Mouse (Mus musculus): ENCODE results near the gene Oas3.

Gene Oas3

DNA sequence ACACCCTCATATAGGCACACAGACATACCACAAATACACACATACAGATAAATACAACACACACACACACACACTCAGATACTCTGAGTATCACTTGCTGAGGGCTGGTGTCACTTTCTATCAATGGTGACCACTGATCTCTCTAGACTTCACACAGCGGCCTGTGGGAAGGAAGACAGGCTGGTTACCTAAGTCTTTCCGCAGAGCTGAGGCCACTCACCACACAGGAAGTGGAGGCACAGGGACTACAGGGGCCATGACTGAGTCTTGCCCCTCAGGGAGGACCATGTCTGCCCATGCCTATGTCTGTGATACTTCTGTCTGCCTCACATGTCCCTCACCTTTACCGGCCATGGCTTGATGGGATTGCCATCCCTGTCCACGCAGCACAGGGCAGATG, 23.2 kb downstream of the Oas3 start:
- in situ Hi-C loops (cut with MboI, MseI): no loop called here

DNA sequence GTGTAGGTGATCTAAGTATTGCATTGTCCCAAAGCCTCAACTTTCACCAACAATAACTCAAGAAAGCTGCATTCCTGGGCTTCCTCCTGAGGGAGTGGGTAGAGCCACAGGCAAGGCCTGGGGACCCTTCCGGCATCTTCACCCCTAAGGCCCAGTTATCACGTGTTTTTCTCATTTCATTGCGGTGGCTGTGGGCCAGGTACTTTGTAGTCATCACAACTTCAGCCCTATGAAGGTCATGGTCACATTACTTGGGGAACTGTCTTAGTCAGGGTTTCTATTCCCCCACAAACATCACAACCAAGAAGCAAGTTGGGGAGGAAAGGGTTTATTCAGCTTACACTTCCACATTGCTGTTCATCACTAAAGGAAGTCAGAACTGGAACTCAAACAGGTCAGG, 24.7 kb downstream of the Oas3 start:
- in situ Hi-C loops (cut with MboI, MseI): no loop called here

DNA sequence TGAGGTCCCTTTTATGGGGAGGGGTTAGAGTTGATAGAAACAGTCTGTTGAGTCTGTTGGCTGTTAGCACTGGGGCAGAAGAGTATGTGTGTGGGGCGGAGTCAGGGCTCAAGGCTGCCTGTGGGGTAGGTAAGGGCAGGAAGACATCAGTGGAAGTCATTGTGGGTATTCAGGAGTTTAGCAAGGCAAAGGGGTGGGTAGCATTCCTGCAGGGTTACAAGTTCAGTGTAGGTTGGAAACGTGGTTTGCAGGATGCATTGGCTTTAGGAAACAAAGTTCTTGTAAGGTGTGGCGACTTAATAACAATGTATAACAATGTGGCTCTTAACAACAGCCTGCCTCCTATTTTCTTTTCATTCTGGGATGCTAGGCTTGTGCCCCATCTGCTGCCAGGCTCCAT, 26.3 kb downstream of the Oas3 start:
- in situ Hi-C loops (cut with MboI, MseI): no loop called here

DNA sequence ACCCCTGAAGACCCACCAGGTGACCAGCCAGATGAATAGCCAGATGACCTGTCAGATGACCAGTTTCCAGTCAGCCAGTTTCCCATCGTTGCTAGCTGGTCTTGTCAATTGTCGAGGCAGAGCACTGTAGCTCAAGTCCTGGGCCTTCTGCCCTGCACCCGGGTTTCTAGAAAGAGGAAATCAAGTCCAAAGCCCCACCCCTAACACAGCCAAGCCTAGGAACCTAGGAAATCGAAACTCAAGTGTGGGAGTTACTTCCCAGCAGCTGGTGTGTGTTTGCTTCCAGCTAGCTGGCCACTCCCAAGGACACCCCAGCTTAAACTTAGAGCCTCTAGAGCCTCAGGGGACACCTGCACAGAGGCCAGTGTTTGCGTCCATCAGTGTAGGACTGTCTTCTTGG, 27.8 kb downstream of the Oas3 start, which contains the start of gene Oas2:
Gene Oas2 (minus strand): TSS at position 166 of the 400 bp plus-strand sequence.
- in situ Hi-C loops (cut with MboI, MseI): no loop called here

DNA sequence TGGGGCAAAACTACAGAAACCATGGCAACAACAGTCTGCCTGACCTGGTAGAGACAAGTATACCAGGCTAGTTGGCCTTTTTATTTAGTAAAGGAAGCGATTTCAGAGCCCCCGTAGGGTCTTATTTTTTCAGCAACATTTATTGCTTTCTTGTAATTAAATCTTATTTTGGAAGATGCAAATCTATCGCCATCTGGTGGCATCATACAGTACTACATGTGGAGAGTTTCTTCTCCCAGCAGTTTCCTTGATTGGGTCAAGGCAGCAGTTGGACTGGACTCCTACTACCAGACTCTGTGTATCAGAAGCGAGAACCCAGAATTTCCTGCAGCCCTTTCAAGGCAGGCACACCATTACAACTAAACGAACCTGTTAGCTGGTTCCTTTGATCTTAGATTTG, 31.0 kb downstream of the Oas3 start:
- in situ Hi-C loops (cut with MboI, MseI): no loop called here

DNA sequence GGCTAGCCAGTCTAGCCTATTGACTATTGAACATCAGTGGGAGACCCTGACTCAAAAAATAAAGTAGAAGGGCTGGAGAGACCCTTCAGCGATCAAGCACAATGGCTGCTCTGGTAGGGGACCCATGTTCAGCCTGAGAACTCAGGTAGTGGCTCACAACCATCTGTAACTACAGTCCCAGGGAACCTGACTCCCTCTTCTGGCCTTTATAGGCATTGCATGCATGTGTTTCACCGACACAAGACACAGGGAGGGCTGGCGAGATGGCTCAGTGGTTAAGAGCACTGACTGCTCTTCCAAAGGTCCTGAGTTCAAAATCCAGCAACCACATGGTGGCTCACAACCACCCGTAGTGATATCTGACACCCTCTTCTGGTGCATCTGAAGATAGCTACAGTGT, 35.3 kb downstream of the Oas3 start:
- in situ Hi-C loops (cut with MboI, MseI): no loop called here

DNA sequence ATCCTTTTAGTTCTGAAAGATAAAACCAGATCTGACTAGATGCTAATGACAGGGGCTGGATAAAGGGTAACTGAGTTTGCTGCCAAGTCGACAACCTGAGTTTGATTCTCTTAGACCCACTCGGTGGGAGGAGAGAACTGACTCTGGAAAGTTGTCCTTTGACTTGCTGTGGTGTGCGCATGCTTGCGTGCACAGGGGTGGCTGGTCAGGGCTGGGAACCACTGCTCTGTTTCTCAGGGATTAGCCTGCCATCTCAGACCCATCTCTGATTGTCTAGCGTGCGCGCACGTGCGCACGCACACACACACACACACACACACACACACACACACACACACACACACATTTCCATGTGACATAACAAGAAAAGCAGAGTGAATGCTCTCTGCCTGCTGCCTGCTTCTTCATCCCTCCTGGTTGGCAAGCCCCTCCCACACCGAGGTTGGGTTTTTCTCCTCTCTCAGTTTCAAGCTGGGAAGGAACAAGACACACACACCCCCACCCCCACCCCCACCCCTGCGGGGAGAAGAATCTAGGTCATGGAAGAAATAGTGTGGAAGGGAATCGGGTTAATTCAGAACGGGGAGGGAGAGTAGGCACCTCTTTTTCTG, 43.0 kb downstream of the Oas3 start:
- in situ Hi-C loops (cut with MboI, MseI): no loop called here

DNA sequence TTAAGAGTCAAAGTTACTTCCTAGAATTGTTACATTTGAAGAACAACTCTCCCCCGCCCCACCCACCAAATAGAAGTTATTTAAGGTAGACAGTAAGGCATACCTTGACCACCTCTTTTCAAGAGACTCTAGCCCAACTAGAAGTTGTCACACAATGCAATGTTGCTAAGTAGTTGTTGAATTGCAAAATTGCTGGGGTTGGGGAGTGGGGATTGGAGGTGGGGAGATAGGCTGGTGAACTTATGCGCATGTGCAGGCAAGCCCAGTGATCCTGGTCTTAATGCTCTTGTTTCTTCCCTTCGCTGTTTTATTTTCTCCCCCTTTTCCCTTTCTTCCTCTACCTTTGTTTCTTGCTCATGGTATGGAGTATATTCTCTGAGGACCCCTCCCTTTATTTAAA, 43.8 kb downstream of the Oas3 start:
- in situ Hi-C loops (cut with MboI, MseI): no loop called here

DNA sequence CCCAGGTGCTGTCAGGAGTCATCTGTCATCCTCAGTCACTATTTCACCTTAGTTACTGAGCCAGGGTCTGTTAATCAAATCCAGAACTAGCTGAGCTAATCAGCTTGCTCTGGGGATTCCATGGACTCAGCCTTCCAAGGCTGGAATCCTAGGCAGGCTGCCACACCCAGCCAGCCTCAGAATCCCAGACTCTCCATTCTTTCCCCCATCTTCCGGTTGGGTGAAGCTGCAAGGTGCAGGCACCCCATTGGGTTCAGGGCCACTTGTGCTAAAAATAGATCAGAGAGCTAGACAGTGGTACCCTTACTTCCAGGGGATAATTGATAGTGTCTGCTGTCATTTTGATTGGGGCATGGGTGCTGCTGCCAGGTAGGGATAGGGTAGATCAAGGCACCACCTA, 44.7 kb downstream of the Oas3 start:
- in situ Hi-C loops (cut with MboI, MseI): no loop called here

DNA sequence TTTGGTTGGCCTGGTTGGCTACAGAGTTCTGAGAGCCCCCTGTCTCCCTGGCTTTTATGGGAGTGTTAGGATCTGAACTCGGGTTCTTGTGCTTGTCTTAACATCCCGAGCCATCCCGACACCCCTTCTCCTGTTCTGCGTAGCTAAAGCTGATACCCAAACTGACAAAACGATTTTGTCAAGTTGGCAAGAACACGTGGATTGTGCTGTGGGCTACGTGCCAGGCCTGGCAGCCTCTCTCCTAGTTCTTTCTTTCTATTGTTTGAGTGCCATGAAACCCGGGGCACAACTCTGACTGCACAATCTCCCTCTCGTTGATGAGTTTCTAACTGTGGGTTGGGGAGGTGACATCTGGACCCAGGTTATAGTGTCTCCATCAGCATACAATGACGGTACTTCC, 48.1 kb downstream of the Oas3 start:
- in situ Hi-C loops (cut with MboI, MseI): no loop called here

DNA sequence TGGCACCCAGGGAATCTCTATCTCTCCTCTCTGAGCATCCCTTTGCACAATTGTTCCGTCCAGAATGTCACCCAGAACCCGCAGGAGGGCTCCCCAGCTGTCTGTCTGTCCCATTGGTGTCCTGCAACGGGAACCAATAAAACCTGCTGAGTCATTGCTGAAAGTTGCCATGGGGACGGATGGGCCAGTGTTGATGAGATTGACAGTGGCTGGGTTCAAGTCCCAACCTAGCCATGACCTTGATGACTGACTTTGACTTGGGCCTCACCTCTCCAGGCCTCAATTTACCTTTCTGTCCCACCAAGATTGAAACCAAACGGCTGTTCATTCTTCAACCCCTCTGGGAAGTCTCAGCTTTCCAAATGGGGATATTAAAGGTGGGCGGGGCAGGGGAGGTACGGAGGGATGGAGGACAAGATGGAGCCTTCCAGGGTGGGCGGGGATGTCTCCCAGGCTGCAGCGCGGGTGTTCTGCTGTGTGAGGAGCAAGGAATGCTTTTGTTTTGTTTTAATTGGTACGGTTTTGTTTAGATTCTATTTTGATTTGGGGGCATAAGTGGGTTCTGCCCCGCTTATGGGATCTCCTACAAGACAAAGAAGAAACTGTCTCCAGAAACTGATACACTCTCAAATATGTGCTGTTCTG, 51.5 kb downstream of the Oas3 start:
- in situ Hi-C loops (cut with MboI, MseI): no loop called here

DNA sequence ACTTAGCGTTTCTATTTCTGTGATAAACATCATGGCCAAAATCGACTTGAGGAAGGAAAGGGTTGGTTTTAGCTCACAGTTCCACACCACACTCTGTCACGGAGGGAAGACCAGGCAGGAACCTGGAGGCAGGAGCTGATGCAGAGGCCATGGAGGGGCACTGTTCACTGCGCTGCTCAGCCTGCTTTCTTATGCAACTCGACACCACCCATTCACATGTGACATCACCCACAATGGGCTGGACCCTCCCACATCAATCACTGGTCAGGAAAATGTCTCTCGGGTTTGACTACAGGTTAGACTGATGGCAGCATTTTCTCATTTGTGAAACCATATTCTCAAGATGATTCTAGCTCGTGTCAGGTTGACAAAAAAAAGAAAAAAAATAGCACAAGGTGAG, 56.5 kb downstream of the Oas3 start:
- in situ Hi-C loops (cut with MboI, MseI): no loop called here

DNA sequence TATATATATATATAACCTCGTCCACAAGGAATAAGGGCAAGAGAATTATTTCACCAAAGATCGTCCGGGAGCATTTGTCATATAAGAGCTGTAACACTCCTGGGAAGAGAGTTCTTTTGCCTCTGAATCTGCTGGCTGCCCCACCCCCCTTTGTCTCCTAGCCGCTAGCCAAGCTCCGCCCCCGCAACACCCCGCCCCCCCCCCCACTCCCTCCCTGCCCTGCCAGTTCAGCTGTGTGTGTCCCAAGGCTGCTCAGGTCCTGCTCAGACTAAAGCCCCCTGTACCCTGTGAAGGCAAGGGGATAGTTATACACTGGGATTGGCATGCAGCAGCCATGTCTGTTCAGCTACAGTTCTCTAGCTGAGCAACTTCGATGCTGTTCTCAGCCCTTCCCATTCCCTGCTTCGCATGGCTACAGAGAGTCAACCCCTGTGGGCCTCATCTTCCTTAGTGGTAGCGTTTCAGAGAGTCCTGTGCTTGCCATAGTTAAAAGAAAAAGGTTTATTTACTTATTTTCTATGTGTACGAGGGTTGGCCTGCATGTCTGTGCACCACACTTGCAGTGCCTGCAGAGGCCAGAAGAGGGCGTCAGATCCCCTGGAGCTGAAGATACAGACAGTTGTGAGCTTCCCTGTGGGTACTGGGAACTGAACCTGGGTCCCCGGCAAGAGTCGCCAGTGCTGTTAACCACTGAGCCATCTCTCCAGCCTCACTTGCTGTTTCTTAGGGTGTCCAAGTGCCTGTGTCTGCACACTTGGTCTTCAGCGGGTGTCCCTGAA, 58.7 kb downstream of the Oas3 start:
- in situ Hi-C loops (cut with MboI, MseI): no loop called here

DNA sequence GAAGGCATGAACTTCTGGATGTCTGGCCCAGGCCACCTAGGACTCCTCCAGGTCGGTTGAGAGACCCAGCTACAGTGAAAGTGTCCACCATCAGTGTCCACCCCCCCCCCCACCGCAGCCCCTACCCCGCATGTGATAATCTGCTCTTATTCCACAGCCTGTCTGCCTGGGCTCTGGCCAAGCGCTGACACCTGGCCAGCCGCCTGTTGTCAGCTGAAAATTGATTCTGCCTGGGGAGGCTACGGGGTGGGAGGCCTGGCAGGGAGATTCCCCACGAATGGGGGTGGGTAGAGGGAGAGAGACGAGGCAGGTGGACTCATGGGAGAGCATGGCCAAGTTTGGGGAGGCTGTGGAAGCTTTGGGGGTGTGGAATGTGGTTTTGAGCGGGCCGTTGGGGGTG, 60.3 kb downstream of the Oas3 start:
- in situ Hi-C loops (cut with MboI, MseI): no loop called here

DNA sequence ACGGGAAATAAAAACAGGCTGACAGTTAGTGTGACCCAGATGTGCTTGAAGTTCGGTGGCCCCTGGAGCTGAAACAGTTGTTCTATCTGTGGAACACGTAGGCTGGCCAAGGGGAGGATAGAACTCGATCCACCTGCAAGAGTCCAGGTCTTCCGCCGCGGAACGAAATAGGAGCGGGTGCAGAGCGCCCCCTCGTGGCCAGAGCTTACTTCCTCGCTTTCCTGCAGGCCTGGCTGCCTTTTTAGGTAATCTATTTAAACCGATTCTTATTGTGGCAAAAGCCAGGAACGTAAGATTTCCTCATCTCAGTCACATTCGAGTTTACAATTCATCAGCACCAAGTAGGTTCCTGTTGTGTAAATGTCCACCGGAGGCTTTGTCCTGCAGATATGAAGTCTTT, 63.1 kb downstream of the Oas3 start:
- in situ Hi-C loops (cut with MboI, MseI): loop anchor here (5.0 kb wide), 2 partner anchors 37 to 92 kb away; no protein-coding TSS in a partner anchor

DNA sequence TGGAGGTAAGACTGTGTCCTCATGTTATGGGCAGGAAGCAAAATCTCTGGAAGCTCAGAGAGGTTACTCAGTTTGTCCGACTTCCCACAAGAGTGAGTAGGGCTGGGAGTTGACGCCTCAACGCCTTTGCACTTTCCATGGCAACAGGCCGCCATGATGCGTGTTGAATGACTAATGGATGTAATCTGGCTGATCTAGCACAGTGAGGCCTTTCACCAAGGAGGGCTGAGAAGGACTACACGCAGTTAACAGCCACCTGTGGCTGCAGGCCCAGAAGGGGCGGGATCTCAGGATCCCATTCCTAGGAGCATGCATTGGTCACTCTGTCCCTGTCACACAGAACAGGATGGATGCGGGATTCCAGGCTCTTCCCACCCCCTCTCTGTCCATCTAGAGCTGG, 64.7 kb downstream of the Oas3 start:
- in situ Hi-C loops (cut with MboI, MseI): loop anchor here (5.0 kb wide), 2 partner anchors 35 to 90 kb away; no protein-coding TSS in a partner anchor

DNA sequence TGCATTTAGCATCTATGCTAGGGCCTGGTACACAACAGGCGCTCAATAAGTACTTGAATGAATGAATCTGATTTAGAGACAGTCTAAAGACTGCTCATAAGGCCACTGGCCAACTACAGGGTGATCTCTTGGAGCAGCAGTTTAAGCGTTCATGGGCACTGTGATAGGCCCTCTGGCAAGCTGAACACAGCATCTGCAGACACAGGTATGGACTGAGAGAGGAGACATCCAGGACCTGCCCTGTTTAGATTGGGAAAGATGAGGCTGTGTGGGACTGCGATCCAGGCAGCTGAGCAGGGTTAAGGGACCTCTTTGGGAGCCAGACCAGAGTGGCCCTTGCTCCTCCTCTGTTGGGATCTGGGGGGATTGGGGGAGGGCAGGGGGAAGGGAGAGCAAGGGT, 65.6 kb downstream of the Oas3 start, which contains the start of gene Dtx1:
Gene Dtx1 (minus strand): TSS at position 101 of the 400 bp plus-strand sequence.
- in situ Hi-C loops (cut with MboI, MseI): loop anchor here (5.0 kb wide), 2 partner anchors 35 to 90 kb away; no protein-coding TSS in a partner anchor

DNA sequence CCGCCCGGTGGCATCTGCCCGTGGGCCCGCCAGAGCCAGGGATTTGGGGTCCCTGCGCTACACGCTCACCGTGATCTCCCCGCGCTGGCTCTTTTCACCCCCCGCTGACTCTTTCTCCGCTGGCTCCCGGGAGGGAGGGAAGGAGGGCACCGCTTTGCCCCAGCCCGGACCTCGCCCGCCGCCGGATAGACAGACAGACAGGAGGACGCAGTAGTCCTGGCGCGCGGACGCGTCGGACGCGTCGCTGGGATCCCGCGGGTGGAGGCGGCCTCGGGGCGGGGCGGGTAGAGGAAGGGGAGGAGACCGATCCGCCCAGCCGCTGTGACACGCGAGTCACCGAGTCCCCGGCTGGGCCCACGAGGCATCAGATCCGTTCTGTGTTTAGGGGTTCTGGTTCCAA, 66.0 kb downstream of the Oas3 start:
- in situ Hi-C loops (cut with MboI, MseI): loop anchor here (5.0 kb wide), 2 partner anchors 34 to 89 kb away; no protein-coding TSS in a partner anchor

DNA sequence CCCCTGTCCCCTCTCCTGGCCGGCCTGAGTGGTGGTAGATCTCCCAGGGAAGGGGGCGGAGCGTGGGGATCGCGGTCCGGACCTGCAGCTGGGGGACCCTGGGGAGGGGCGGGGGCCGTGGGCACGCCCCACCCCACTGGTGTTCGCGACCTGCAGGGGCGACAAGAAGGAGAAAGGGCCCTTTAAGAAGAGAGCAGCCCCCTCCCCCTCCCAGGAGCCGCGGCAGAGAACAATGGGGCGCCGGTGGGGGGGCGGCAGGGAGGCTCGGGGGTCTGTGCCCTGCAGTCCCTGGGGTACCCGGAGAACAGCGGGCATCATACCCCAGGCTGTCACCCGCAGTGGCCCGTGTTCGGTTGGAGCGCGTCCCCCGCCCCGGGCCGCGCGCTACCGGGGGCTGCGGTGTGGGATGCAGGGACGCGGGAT, 66.6 kb downstream of the Oas3 start:
- in situ Hi-C loops (cut with MboI, MseI): loop anchor here (5.0 kb wide), 2 partner anchors 34 to 89 kb away; no protein-coding TSS in a partner anchor

DNA sequence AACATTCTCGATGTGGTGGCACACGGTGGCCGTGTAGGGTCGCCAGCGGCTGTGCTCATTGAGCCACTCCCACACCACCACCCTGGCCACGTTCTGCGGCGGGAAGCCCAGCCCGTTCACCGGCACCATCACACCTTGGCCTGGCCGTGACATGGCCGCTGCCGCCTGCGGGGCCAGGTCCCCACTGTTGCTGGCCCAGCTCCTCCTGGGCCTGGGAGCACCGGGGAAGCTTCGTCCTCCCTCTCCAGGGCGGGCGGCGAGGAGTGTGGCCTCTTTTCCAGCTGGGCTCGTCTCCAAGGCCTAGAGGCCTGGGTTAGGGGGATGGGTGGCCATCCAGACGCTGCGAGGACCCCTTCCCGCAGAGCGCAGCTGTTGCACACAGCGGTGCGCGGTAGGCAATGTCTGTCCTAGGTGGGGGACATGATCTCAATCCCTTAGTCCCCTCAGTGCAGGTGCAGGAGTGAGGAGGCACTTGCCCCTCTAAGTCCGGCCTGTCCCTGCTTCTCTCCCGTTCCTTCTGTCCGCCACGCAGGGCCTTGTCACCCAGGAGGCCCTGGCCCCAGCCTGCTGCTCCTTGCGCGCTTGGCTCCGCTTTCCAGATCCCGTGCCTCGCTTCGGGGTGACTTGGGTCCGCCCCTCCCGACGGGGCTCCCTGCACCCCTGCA, 67.2 kb downstream of the Oas3 start:
- in situ Hi-C loops (cut with MboI, MseI): loop anchor here (5.0 kb wide), 2 partner anchors 33 to 88 kb away; no protein-coding TSS in a partner anchor

DNA sequence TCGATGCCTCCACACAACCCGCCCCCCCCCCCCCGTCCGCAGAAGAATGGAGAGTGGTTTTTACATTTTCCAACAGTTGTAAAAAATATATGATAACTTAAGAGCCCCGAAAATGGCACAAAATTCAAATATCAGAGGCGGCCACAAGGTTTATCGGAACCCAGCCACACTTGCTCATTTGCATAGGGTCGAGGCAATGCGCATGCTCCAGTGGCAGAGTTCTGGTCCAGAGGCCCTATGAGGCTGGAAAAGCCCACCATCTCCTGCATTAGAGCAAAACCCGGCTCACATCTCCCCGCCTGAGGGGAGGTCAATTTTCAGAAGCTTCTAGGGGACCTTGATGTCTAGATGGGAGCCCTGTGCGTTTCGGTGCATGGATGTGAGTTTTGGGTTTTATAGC, 70.5 kb downstream of the Oas3 start:
- in situ Hi-C loops (cut with MboI, MseI): no loop called here

DNA sequence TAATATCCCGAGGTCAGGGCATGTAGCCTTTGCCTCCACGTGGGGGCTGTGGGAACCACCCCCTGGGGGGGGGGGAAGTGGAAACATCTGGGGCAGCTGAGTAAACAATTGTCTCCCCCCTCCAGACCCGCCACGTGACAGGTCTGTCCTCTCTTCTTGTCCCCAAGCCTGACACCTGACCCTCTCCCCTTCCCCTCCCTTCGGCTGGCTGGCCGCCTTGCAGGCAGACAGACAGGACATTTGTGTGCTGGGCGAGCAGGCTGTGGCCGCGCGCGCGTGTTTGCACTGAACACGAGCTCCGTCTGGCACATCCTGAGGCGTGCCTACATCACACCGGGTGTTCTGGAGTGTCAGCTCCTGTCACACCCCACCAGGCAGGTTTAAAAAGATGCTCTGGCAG, 70.9 kb downstream of the Oas3 start:
- in situ Hi-C loops (cut with MboI, MseI): no loop called here
